Mouse (Mus musculus) MEL (cell line): Measurements from ENCODE around the gene Kat6b. TPM values are rescaled to one million over a fixed set of nuclear protein-coding genes. Genes with fewer than 3 reads are reported as not detected.

ENCODE experiments used
- DNase-seq: peaks from one replicate; pipeline ENCODE4 v3.0.0; 2011; ENCODE audit warnings: low read depth, low spot score
- H3K27ac ChIP-seq: 2 replicates; pipeline ENCODE4 v1.5.1; 2012; ENCODE audit warnings: low read depth, mild to moderate bottlenecking, control low read depth, low read length, moderate library complexity; ENCODE audit not compliant: control insufficient read depth
- H3K27me3 ChIP-seq, 2 experiments: fragments of 150-350 bp in 1 of 2; sonication (generic) in 1 of 2; 2 replicates each; pipeline ENCODE4 v1.6.1; 2012; ENCODE audit warnings: low read length in 2 of 2, mild to moderate bottlenecking in 2 of 2, improper control_type of control experiment in 1 of 2, moderate library complexity in 1 of 2; ENCODE audit not compliant: insufficient read depth in 2 of 2, control insufficient read depth in 1 of 2
- H3K36me3 ChIP-seq, 2 experiments: 2 replicates each; pipeline ENCODE4 v1.6.1; 2012 to 2014; ENCODE audit warnings: low read length in 2 of 2, improper control_type of control experiment in 1 of 2, inconsistent platforms in 1 of 2, mild to moderate bottlenecking in 1 of 2; ENCODE audit not compliant: insufficient read depth in 2 of 2, control insufficient read depth in 1 of 2
- H3K4me1 ChIP-seq, 2 experiments: fragments of 150-350 bp in 1 of 2; sonication (generic) in 1 of 2; 2 replicates each; pipeline ENCODE4 v1.6.1; 2012; ENCODE audit warnings: low read length in 2 of 2, improper control_type of control experiment in 1 of 2, mild to moderate bottlenecking in 1 of 2; ENCODE audit not compliant: insufficient read depth in 2 of 2, control insufficient read depth in 1 of 2
- H3K4me3 ChIP-seq, 2 experiments: fragments of 150-350 bp in 1 of 2; sonication (generic) in 1 of 2; 2 replicates each; pipeline ENCODE4 v1.5.1; 2012; ENCODE audit warnings: low read depth in 2 of 2, low read length in 2 of 2, mild to moderate bottlenecking in 2 of 2, moderate library complexity in 2 of 2, control low read depth in 1 of 2, improper control_type of control experiment in 1 of 2; ENCODE audit not compliant: control insufficient read depth in 1 of 2, insufficient read depth in 1 of 2
- H3K79me2 ChIP-seq: 2 replicates; pipeline ENCODE4 v1.6.1; 2012; ENCODE audit warnings: mild to moderate bottlenecking, low read length, moderate library complexity; ENCODE audit not compliant: control insufficient read depth, poor library complexity, insufficient read depth
- H3K9ac ChIP-seq: 2 replicates; pipeline ENCODE4 v1.6.1; 2012; ENCODE audit warnings: low read depth, mild to moderate bottlenecking, control low read depth, low read length, moderate library complexity; ENCODE audit not compliant: control insufficient read depth, poor library complexity, severe bottlenecking
- H3K9me3 ChIP-seq: fragments of 150-350 bp; sonication (generic); replicated peaks from 2 replicates; pipeline ENCODE4 v1.6.1; 2012; ENCODE audit warnings: mild to moderate bottlenecking, low read length, improper control_type of control experiment, moderate library complexity; ENCODE audit not compliant: insufficient read depth
- CHD1 ChIP-seq: IDR thresholded peaks from 2 replicates; pipeline ENCODE4 v1.6.1; 2012; ENCODE audit warnings: low read depth, mild to moderate bottlenecking, inconsistent platforms, low read length, improper control_type of control experiment
- CHD2 ChIP-seq: IDR thresholded peaks from 2 replicates; pipeline ENCODE4 v1.6.1; 2011; ENCODE audit warnings: low read length, improper control_type of control experiment
- CTCF ChIP-seq, 3 experiments: IDR thresholded peaks in 2 of 3; conservative IDR thresholded peaks in 1 of 3; 2 replicates each; pipeline ENCODE4 v1.5.1; 2011 to 2012; ENCODE audit warnings: low read length in 3 of 3, low read depth in 2 of 3, mild to moderate bottlenecking in 2 of 3, improper control_type of control experiment in 1 of 3, inconsistent platforms in 1 of 3, mixed read lengths in 1 of 3, moderate library complexity in 1 of 3; ENCODE audit not compliant: control insufficient read depth in 1 of 3, insufficient read depth in 1 of 3, poor library complexity in 1 of 3, severe bottlenecking in 1 of 3
- E2F4 ChIP-seq: IDR thresholded peaks from 2 replicates; pipeline ENCODE4 v1.6.1; 2011; ENCODE audit warnings: low read depth, low read length, improper control_type of control experiment, borderline replicate concordance
- GABPA ChIP-seq: IDR thresholded peaks from 2 replicates; pipeline ENCODE4 v1.6.1; 2012; ENCODE audit warnings: low read depth, mild to moderate bottlenecking, inconsistent platforms, low read length, improper control_type of control experiment, moderate library complexity
- GATA1 ChIP-seq: IDR thresholded peaks from 2 replicates; pipeline ENCODE4 v1.6.1; 2011; ENCODE audit warnings: low read depth, low read length, improper control_type of control experiment
- KAT2A ChIP-seq: conservative IDR thresholded peaks from 2 replicates; pipeline ENCODE4 v1.6.1; 2012; ENCODE audit warnings: low read depth, low read length, improper control_type of control experiment, inconsistent platforms
- MAFK ChIP-seq: IDR thresholded peaks from 2 replicates; pipeline ENCODE4 v1.6.1; 2011; ENCODE audit warnings: low read depth, mild to moderate bottlenecking, low read length, improper control_type of control experiment, borderline replicate concordance
- MAZ ChIP-seq: IDR thresholded peaks from 2 replicates; pipeline ENCODE4 v1.6.1; 2012; ENCODE audit warnings: low read depth, mild to moderate bottlenecking, inconsistent platforms, low read length, improper control_type of control experiment
- NRF1 ChIP-seq: IDR thresholded peaks from 2 replicates; pipeline ENCODE4 v1.6.1; 2014; ENCODE audit warnings: low read depth, mild to moderate bottlenecking, inconsistent platforms, low read length, improper control_type of control experiment, moderate library complexity; ENCODE audit not compliant: poor library complexity, insufficient read depth, severe bottlenecking
- POLR2A ChIP-seq, 2 experiments: IDR thresholded peaks; 2 replicates each; pipeline ENCODE4 v1.6.1; 2011 to 2012; ENCODE audit warnings: low read length in 2 of 2, mild to moderate bottlenecking in 2 of 2, control low read depth in 1 of 2, improper control_type of control experiment in 1 of 2, low read depth in 1 of 2, moderate library complexity in 1 of 2; ENCODE audit not compliant: control insufficient read depth in 1 of 2, insufficient read depth in 1 of 2, poor library complexity in 1 of 2
- POLR2AphosphoS5 ChIP-seq: IDR thresholded peaks from 2 replicates; pipeline ENCODE4 v1.6.1; 2012; ENCODE audit warnings: low read depth, borderline replicate concordance, mild to moderate bottlenecking, inconsistent platforms, low read length, moderate library complexity, mixed read lengths
- RAD21 ChIP-seq: IDR thresholded peaks from 2 replicates; pipeline ENCODE4 v1.6.1; 2011; ENCODE audit warnings: mild to moderate bottlenecking, low read depth, low read length, improper control_type of control experiment
- RCOR1 ChIP-seq: IDR thresholded peaks from 2 replicates; pipeline ENCODE4 v1.6.1; 2012; ENCODE audit warnings: low read depth, mild to moderate bottlenecking, inconsistent platforms, low read length, improper control_type of control experiment
- SIN3A ChIP-seq: IDR thresholded peaks from 2 replicates; pipeline ENCODE4 v1.6.1; 2012; ENCODE audit warnings: low read length, improper control_type of control experiment, inconsistent platforms
- TAL1 ChIP-seq: IDR thresholded peaks from 2 replicates; pipeline ENCODE4 v1.6.1; 2012; ENCODE audit warnings: mild to moderate bottlenecking, inconsistent platforms, low read length, moderate library complexity, mixed read lengths
- TCF12 ChIP-seq: IDR thresholded peaks from 2 replicates; pipeline ENCODE4 v1.6.1; 2014; ENCODE audit warnings: low read depth, mild to moderate bottlenecking, inconsistent platforms, low read length, improper control_type of control experiment, moderate library complexity
- UBTF ChIP-seq: IDR thresholded peaks from 2 replicates; pipeline ENCODE4 v1.6.1; 2012; ENCODE audit warnings: low read depth, mild to moderate bottlenecking, inconsistent platforms, low read length, improper control_type of control experiment, moderate library complexity, borderline replicate concordance; ENCODE audit not compliant: insufficient read depth
- ZC3H11A ChIP-seq: IDR thresholded peaks from 2 replicates; pipeline ENCODE4 v1.6.1; 2012; ENCODE audit warnings: low read depth, mild to moderate bottlenecking, inconsistent platforms, low read length, improper control_type of control experiment
- ZKSCAN1 ChIP-seq: IDR thresholded peaks from 2 replicates; pipeline ENCODE4 v1.6.1; 2012; ENCODE audit warnings: low read depth, mild to moderate bottlenecking, inconsistent platforms, low read length, improper control_type of control experiment, moderate library complexity
- ZMIZ1 ChIP-seq: IDR thresholded peaks from 2 replicates; pipeline ENCODE4 v1.6.1; 2012; ENCODE audit warnings: low read depth, mild to moderate bottlenecking, inconsistent platforms, low read length, improper control_type of control experiment, moderate library complexity
- polyA plus RNA-seq, 2 experiments: library from polyadenylated mRNA; stranded (reverse) in 1 of 2; unstranded in 1 of 2; fragments of >175 nt in 1 of 2; fragments of >200 nt in 1 of 2; gene quantifications; 2 replicates each; pipeline versions ENCODE4 v1.2.1 to v1.2.4; 2012; ENCODE audit warnings: low replicate concordance in 2 of 2, low read depth in 1 of 2; ENCODE audit not compliant: insufficient read length in 2 of 2, insufficient read depth in 1 of 2, missing spikeins in 1 of 2
- total RNA-seq: library from RNA; depleted of rRNA; stranded (reverse); fragments of 300-350 nt; gene quantifications from 2 replicates; pipeline ENCODE4 v1.2.3, GENCODE M21; 2012

Kat6b gene
- total and polyA plus RNA-seq, 3 experiments, result 1.8 to 5.4 TPM; not detected in 1

- Histone ChIP-seq H3K4me3 (no peak overlapping the region), H3K27ac (no peak overlapping the region), H3K27me3 (no peaks in the 10 kb centered on the region), H3K9me3 (no peaks in the 10 kb centered on the region), H3K36me3 (peaks cover 0 to 4% of the 10 kb centered on the region in 2 experiments; a peak in 2 of 4 replicates), H3K4me1 (peaks cover 3 to 4% of the 10 kb centered on the region in 2 experiments; a peak in 3 of 4 replicates), H3K9ac (no peak overlapping the region), H3K79me2 (no peaks in the 10 kb centered on the region)
- no peak for DNase-seq
- TF ChIP-seq GABPA (no peak), KAT2A (no peak), RCOR1 (no peak), POLR2A (IDR thresholded peaks at IDR 0.05; ENCODE audit: control insufficient read depth in 1 of 2, insufficient read depth in 1 of 2, low read depth in 1 of 2, low read length in 2 of 2, poor library complexity in 1 of 2) (no peak), POLR2AphosphoS5 (no peak), TAL1 (no peak), MAFK (no peak), ZC3H11A (no peak), TCF12 (no peak), CHD2 (no peak), GATA1 (no peak)
These were observed 131.8 kb downstream of the Kat6b start for GRCm38 (mm10) chr14:21613031-21613430.

- H3K9ac ChIP-seq, result no peak overlapping the region
- H3K4me3 ChIP-seq, result no peak overlapping the region
- no peaks in the 10 kb centered on the region for H3K27me3 ChIP-seq
- H3K9me3 ChIP-seq, result no peaks in the 10 kb centered on the region
- DNase-seq, result no peak
- H3K79me2 ChIP-seq, result no peaks in the 10 kb centered on the region
- peaks cover 3 to 4% of the 10 kb centered on the region in 2 experiments; a peak in 3 of 4 replicates for H3K4me1 ChIP-seq
- no peak for TF ChIP-seq POLR2AphosphoS5
- TF ChIP-seq RAD21, result no peak
- no peak for TF ChIP-seq ZMIZ1
- no peak for TF ChIP-seq E2F4
- TF ChIP-seq CTCF (IDR thresholded peaks at IDR 0.05 in 2 of 3, conservative IDR thresholded peaks at IDR 0.05 in 1 of 3; ENCODE audit: control insufficient read depth in 1 of 3, insufficient read depth in 1 of 3, low read depth in 2 of 3, low read length in 3 of 3, poor library complexity in 1 of 3, severe bottlenecking in 1 of 3), result no peak
- no peak for TF ChIP-seq TAL1
- no peak for TF ChIP-seq SIN3A
- no peak for TF ChIP-seq ZKSCAN1
- no peak for TF ChIP-seq MAFK
- no peak for TF ChIP-seq UBTF
- TF ChIP-seq CHD1, result no peak
- TF ChIP-seq MAZ, result no peak
- no peak for TF ChIP-seq NRF1
- no peak overlapping the region for H3K27ac ChIP-seq
- H3K36me3 ChIP-seq, result peaks cover 0 to 4% of the 10 kb centered on the region in 2 experiments; a peak in 2 of 4 replicates
These were observed 132.9 kb downstream of the Kat6b start for GRCm38 (mm10) chr14:21614103-21614502.
